Mouse (Mus musculus) layer of hippocampus, postnatal 36 days (tissue): ENCODE measurements around the gene Zfp27. TPM values are rescaled to one million over a fixed set of nuclear protein-coding genes. Genes with fewer than 3 reads are reported as not detected.
"Not testable (repeated sequence)": the region's sequence is repeated elsewhere in the genome, so short reads cannot be mapped to it uniquely, and the experiment has no call there.

Source experiments
- DNase-seq, 2 experiments: peaks; one replicate each; pipeline ENCODE4 v3.0.0; 2022
- microRNA-seq, 2 experiments: library from miRNA; unstranded; fragments of <30 nt; microRNA quantifications; one replicate each; pipeline ENCODE4 v1.2.0; 2021
- total RNA-seq, 2 experiments: library from RNA; stranded (reverse); gene quantifications; 2 replicates each; pipeline ENCODE4 v1.2.3; 2021

Zfp27 gene
- total RNA-seq, 2 experiments from 2014 or later: 19.2 to 20.8 TPM

DNA sequence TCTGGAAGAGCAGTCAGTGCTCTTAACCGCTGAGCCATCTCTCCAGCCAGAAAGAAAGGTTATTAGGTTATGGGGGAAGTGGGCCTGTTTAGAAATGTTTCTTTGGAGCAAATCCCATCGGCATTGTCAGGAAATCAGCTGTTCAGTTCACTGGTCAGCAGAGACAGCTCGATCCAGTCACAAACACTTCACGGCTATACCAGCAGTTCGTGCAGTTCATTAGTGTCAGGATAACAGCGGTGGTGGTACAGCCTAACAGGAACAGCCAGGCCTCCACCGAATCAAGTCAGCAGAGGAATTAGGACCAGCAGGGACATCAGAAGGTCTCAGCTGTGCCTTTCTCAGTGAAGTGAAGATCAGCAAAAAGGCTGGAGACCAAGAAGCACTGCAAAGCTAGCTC, 25.5 kb downstream of the Zfp27 start:
- no peak for DNase-seq

DNA sequence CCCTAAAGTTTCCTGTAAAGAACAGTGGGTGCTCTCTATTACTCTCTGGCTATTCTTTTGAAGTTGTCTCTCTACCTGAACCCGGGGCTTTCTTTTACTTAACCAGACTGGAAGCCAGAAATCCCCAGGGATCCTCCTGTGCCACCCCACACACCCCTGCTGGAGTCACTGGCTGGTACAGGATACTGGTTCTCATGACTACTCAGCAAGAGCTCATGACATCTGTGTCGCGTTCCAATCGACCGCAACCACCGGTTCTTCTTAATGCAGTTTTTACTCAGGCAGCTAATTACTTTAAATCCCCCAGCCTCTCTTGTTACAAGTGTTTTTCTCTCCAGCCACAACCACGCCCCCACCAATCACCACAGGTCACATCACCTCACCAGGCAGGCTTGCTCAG, 26.3 kb downstream of the Zfp27 start:
- no peak for DNase-seq

DNA sequence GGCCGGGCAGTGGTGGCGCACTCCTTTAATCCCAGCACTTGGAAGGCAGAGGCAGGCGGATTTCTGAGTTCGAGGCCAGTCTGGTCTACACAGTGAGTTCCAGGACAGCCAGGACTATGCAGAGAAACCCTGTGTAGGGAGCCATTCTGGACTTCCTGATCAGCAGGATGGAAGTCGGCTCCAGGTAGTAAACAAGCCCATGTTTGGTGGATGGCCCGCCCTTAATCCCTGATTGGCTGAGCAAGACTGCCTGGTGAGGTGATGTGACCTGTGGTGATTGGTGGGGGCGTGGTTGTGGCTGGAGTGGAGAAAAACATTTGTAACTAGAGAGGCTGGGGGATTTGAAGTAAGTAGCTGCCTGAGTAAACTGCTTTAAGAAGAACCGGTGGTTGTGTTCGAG, 28.8 kb downstream of the Zfp27 start:
- DNase-seq: not testable (repeated sequence)

DNA sequence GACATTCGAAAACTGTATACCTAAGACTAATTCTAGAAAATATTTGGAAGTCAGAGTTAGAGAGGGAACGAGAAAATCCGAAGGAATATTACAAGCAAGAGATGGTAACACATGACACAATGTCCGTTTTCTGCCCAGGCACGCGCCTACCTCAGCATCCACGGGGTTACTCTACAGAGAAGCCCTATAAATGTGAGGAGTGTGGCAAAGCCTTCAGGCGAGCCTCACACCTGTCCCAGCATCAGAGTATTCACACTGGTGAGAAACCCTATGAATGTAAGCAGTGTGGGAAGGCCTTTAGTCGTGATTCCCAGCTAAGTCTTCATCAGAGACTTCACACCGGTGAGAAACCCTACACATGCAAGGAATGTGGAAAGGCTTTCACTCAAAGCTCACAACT, 32.1 kb downstream of the Zfp27 start:
- DNase-seq: no peak

DNA sequence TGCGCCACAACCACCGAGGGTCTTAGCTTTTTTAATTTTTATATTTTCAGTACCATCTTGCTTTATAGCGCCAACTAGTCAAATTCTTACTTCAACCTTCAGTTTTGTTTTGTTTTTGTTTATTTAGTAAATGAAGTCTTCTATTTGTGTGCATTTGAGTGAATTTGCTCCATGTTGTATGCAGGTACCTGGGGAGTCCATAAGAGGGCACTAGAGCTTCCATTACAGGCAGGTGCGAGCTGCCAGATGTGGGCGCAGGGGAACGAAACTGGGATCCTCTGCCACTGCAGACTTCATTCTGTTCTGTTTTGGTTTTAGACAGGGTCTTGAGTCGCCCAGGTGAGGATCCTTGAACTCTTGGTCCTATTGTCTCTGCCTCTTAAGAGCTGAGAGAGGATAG, 44.7 kb downstream of the Zfp27 start:
- no peak for DNase-seq

DNA sequence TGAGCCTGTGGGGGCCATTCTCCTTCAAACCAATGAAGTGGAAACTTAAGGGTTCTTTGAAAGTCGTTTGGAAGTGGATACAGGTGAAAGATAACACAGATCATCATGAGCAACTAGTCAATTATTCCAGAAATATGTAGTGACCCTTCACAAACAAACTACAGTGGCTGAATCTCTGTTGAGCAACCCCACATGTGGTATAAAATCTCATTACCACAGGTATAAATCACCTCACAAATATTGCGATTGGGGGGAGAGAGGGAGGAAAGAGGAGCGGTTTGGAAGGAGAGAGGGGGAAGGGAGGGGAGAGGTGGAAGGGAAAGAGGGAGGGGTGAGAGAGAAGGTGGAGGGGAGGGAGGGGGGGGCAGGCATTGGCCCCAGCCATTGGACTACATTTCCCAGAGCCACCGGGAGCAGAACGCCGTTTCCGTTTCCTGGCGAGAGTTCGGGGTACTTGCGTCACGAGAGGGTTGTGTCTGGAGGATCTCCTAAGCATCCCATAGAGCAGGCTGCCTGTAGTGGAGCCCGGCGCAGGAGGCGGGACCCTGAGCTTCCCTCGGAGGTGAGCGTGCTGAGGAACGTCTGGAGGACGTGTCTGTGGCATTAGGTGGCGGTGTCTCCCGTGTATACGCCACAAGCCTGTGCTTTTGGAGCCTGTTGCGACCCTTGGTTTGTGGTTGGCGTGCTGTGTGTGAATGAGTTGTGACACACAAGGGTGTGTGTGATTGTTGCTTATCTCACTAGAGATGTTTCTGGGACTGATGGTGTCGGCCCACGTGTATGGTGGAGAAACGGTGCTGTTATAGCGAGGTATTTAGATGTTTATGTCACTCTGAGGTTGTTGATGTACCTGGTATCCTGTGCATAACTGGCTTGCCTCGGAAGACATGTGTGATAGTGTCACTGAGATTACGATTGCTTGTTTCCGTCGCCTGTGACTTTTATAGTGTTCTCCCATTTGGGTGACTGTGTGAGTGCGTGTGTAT, 46.5 kb downstream of the Zfp27 start, which contains the start of gene Zfp420:
Gene Zfp420, plus strand, starts transcription at position 448 of the 986 bp plus-strand sequence.
- peak; percentile 88 to 90 for DNase-seq

DNA sequence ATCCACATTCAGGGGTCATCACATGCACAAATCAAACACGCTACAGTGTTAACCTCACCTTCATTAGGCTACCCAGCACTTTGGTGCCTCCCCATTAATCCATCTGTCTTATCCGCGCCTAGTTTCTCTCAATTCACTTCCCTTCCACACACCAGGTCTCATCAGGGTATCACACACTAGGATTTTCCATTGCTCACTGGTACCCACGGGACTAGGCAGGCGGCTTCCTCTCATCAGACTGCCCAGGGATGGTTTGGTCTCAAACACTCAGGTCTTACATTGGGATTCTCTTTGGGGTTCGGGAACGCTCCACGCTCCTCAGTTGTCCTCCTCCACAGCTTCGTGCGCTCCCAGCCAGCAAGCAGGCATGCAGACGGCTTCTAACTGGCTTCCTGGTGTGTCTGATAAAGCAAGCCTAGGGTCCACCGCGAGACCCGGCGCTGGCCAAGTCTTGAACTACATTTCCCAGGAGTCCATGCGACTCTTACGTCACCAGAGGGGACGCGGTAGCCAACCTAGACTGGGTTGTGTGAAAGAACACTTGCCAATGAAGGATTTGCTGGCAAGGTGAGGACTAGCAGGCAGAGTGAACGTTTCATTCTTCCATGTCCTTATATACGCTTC, 53.0 kb downstream of the Zfp27 start, which contains the start of gene Zfp940:
Gene Zfp940, minus strand, starts transcription at position 451 of the 624 bp plus-strand sequence.
- DNase-seq: peak; percentile 85 to 86

DNA sequence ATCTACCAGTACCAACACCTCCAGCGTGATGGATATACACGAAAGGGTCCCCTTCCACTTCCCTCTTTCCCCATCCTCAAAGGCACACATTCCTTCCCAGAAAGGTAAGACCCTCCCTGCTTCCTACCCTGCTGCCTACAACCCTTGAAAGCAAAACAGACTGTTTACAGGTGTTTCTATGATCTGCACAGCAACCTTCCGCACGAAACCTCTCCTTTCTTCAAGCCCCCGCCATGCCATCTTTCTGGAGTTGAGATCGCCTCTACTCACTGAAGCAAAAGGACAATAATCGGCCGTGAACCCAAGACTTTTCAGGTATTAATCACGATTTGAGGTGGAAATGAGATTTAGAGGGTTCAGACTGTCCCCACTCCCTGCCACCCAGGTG, 53.5 kb downstream of the Zfp27 start:
- DNase-seq: no peak

DNA sequence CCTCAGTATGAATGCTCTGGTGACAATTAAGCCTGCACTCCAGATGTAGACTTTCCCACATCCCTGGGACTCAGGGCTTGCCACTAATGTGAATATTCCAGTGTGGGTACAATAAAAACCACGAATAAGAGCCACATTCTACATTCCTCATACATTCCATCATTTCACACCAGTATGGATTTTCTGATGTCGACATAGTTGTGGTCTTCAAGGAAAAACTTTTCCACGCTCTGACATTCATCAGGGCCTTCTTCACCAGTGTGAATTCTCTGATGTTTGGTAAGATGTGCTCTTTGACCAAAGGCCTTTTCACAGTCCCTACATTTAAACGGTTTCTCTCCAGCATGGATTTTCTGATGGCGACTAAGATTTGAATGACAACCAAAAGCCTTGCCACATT, 61.8 kb downstream of the Zfp27 start:
- DNase-seq: no peak

Small RNA genes lying within 50 kb of the gene (microRNA-seq; reads per million reads assigned to microRNA genes)
- 0.60 to 0.63 reads per million in 2 experiments for gene Mir7668

Other genes with a start within 250 kb of the Zfp27 start
- gene Catsperg2, start 179.5 kb downstream of the Zfp27 start, total RNA-seq: under 1 TPM; 0.28 to 0.37 TPM
- gene Zfp84, start 138.0 kb downstream of the Zfp27 start, total RNA-seq: 10 to 100 TPM; 20.9 TPM
- 10 to 100 TPM in 1 of 2 experiments, 1 to 10 TPM in 1; 9.9 to 10.4 TPM for gene Zfp30, start 122.6 kb downstream of the Zfp27 start, total RNA-seq
- gene Zfp790, start 90.5 kb downstream of the Zfp27 start, total RNA-seq: 10 to 100 TPM; 21.5 to 24.0 TPM
- 10 to 100 TPM; 18.3 to 25.5 TPM for gene Zfp940, start 52.9 kb downstream of the Zfp27 start, total RNA-seq
- 10 to 100 TPM; 17.4 to 18.3 TPM for gene Zfp420, start 46.6 kb downstream of the Zfp27 start, total RNA-seq
- 1 to 10 TPM; 9.1 to 9.8 TPM for gene Zfp383, start 1.7 kb upstream of the Zfp27 start, total RNA-seq
- gene Zfp74, start 47.5 kb upstream of the Zfp27 start, total RNA-seq: 10 to 100 TPM; 16.3 to 19.6 TPM
- gene Zfp568, start 77.4 kb upstream of the Zfp27 start, total RNA-seq: 1 to 10 TPM; 4.3 to 5.6 TPM
- 10 to 100 TPM in 1 of 2 experiments, 1 to 10 TPM in 1; 9.0 to 12.0 TPM for gene Zfp14, start 144.8 kb upstream of the Zfp27 start, total RNA-seq
- gene Zfp82, start 166.3 kb upstream of the Zfp27 start, total RNA-seq: 1 to 10 TPM; 3.7 to 4.2 TPM
- under 1 TPM in 1 of 2 experiments, not detected in 1; 0.97 TPM for gene Gm26920, start 183.8 kb upstream of the Zfp27 start, total RNA-seq
- 1 to 10 TPM; 6.4 to 8.0 TPM for gene Zfp566, start 184.0 kb upstream of the Zfp27 start, total RNA-seq
- 10 to 100 TPM; 76.8 to 83.7 TPM for gene Zfp260, start 188.2 kb upstream of the Zfp27 start, total RNA-seq
- 10 to 100 TPM; 31.8 to 35.0 TPM for gene Zfp382, start 215.4 kb upstream of the Zfp27 start, total RNA-seq